Mouse (Mus musculus) liver, embryonic 11.5 days (tissue): ENCODE measurements around the gene Rint1. TPM values are rescaled to one million over a fixed set of nuclear protein-coding genes. Genes with fewer than 3 reads are reported as not detected.
A peak's percentile ranks its signal among the peaks of the same experiment; 100 is the strongest.

Source experiments
- ATAC-seq: fragments of 200-750 bp; cut with Nextera tagmentation; replicated peaks from 2 replicates; pipeline ENCODE4 v1.8.0; 2017; ENCODE audit warnings: moderate number of reproducible peaks, mild to moderate bottlenecking, moderate TSS enrichment, moderate library complexity; ENCODE audit not compliant: low FRiP score
- DNase-seq: peaks from one replicate; pipeline ENCODE4 v3.0.0-alpha.2; 2017; ENCODE audit warnings: low spot score
- H3K27ac ChIP-seq: fragments of 300-500 bp; sonication (generic); 2 replicates; pipeline ENCODE4 v1.5.1; 2014; ENCODE audit warnings: mild to moderate bottlenecking, low read depth, low read length, control low read depth
- H3K27me3 ChIP-seq: fragments of 300-500 bp; sonication (generic); replicated peaks from 2 replicates; pipeline ENCODE4 v1.6.1; 2014; ENCODE audit warnings: low read length, mixed read lengths; ENCODE audit not compliant: control insufficient read depth, insufficient read depth
- H3K36me3 ChIP-seq: fragments of 300-500 bp; sonication (generic); 2 replicates; pipeline ENCODE4 v1.6.1; 2014; ENCODE audit warnings: mild to moderate bottlenecking, low read length, moderate library complexity, mixed read lengths; ENCODE audit not compliant: control insufficient read depth, insufficient read depth
- H3K4me1 ChIP-seq: fragments of 300-500 bp; sonication (generic); replicated peaks from 2 replicates; pipeline ENCODE4 v1.6.1; 2014; ENCODE audit warnings: low read length, mixed read lengths; ENCODE audit not compliant: control insufficient read depth, insufficient read depth
- H3K4me2 ChIP-seq: fragments of 300-500 bp; sonication (generic); 2 replicates; pipeline ENCODE4 v1.6.1; 2014; ENCODE audit warnings: mild to moderate bottlenecking, control low read depth, moderate library complexity
- H3K4me3 ChIP-seq: fragments of 300-500 bp; sonication (generic); 2 replicates; pipeline ENCODE4 v1.5.1; 2014; ENCODE audit warnings: low read depth, low read length, control low read depth
- H3K9ac ChIP-seq: fragments of 300-500 bp; sonication (generic); 2 replicates; pipeline ENCODE4 v1.6.1; 2014; ENCODE audit warnings: low read depth, low read length, control low read depth
- H3K9me3 ChIP-seq: fragments of 300-500 bp; sonication (generic); 2 replicates; pipeline ENCODE4 v1.6.1; 2016; ENCODE audit warnings: low read length, inconsistent platforms, mixed read lengths; ENCODE audit not compliant: control insufficient read depth
- WGBS: fragments of 180-500 bp; shearing (Covaris S2); extraction: QIAGEN DNeasy Blood & Tissue Kit; methylation state at CpG from one replicate; pipeline ENCODE4 v1.1.7; 2014; 5-methylcytosine and 5-hydroxymethylcytosine counted together
- polyA plus RNA-seq: library from polyadenylated mRNA; unstranded; fragments of >200 nt; fragmentation: Nextera tagmentation; extraction: Ambion mirVana; gene quantifications from 2 replicates; pipeline ENCODE4 v1.2.1, GENCODE M21; 2014

The Rint1 gene
- polyA plus RNA-seq = 38.6 and 41.1 TPM in 2 replicates

GRCm38 (mm10) chr5:23787536-23788389, at the start of gene Rint1:
Rint1 (plus strand) TSS chr5:23787711.
- Histone ChIP-seq H3K9me3 (no peaks in the 10 kb centered on the region), H3K4me3 (peak within 1 kb of the TSS; percentile 95), H3K4me2 (peak within 1 kb of the TSS; percentile 79), H3K27me3 (no peaks in the 10 kb centered on the region), H3K27ac (peak within 1 kb of the TSS; percentile 65), H3K9ac (peak within 1 kb of the TSS; percentile 97), H3K36me3 (0 out of 2 replicates have a peak, but pooled peaks cover 2% of the 10 kb centered on the region), H3K4me1 (peaks cover 3% of the 10 kb centered on the region; the same call in 1 of the 2 replicates)
- 2% methylated on average over 47 of the region's 47 CpGs for WGBS
- ATAC-seq (peak; percentile 82), DNase-seq (peak; percentile 97)

- WGBS = 94% methylated on average over 12 of the region's 12 CpGs
- Histone ChIP-seq H3K27me3 (no peaks in the 10 kb centered on the region), H3K27ac (no peak overlapping the region), H3K4me2 (no peak overlapping the region), H3K4me1 (no peaks in the 10 kb centered on the region), H3K4me3 (no peak overlapping the region), H3K9ac (no peak overlapping the region), H3K36me3 (peaks cover 40% of the 10 kb centered on the region), H3K9me3 (no peaks in the 10 kb centered on the region)
- DNase-seq (no peak), ATAC-seq (no peak)
Measured at GRCm38 (mm10) chr5:23743261-23743660, 44.2 kb upstream of the Rint1 start.

GRCm38 (mm10) chr5:23749882-23750281, 37.6 kb upstream of the Rint1 start:
- Histone ChIP-seq H3K36me3 (peaks cover 31% of the 10 kb centered on the region; the same call in 1 of the 2 replicates), H3K27ac (no peak overlapping the region)
- ATAC-seq = no peak

GRCm38 (mm10) chr5:23755591-23755990, 31.9 kb upstream of the Rint1 start:
- Histone ChIP-seq H3K4me1 (no peaks in the 10 kb centered on the region), H3K27me3 (no peaks in the 10 kb centered on the region), H3K9me3 (no peaks in the 10 kb centered on the region), H3K4me2 (no peak overlapping the region), H3K9ac (no peak overlapping the region), H3K4me3 (no peak overlapping the region), H3K36me3 (peaks cover 44% of the 10 kb centered on the region), H3K27ac (no peak overlapping the region)
- 97% methylated on average over 9 of the region's 9 CpGs for WGBS
- DNase-seq (no peak), ATAC-seq (no peak)

More at GRCm38 (mm10) chr5:23749882-23750281, 37.6 kb upstream of the Rint1 start:
- WGBS = 80% methylated on average over 2 of the region's 2 CpGs
- H3K4me1 ChIP-seq = no peaks in the 10 kb centered on the region
- no peaks in the 10 kb centered on the region for H3K27me3 ChIP-seq
- no peak overlapping the region for H3K4me3 ChIP-seq
- no peak for DNase-seq
- H3K9me3 ChIP-seq = no peaks in the 10 kb centered on the region
- no peak overlapping the region for H3K9ac ChIP-seq
- no peak overlapping the region for H3K4me2 ChIP-seq

- Histone ChIP-seq H3K36me3 (peaks cover 42% of the 10 kb centered on the region), H3K27me3 (no peaks in the 10 kb centered on the region), H3K9me3 (no peaks in the 10 kb centered on the region), H3K27ac (no peak overlapping the region), H3K9ac (no peak overlapping the region), H3K4me2 (no peak overlapping the region), H3K4me3 (no peak overlapping the region), H3K4me1 (no peaks in the 10 kb centered on the region)
- no peak for ATAC-seq
- 91% methylated on average over 4 of the region's 4 CpGs for WGBS
- no peak for DNase-seq
Measured at GRCm38 (mm10) chr5:23756368-23756767, 31.1 kb upstream of the Rint1 start.

- no peak overlapping the region for H3K27ac ChIP-seq
- ATAC-seq (no peak), DNase-seq (no peak)
- no peaks in the 10 kb centered on the region for H3K9me3 ChIP-seq
- H3K4me2 ChIP-seq = no peak overlapping the region
- H3K9ac ChIP-seq = no peak overlapping the region
- no peaks in the 10 kb centered on the region for H3K27me3 ChIP-seq
- H3K4me3 ChIP-seq = no peak overlapping the region
- H3K36me3 ChIP-seq = peaks cover 44% of the 10 kb centered on the region
- H3K4me1 ChIP-seq = no peaks in the 10 kb centered on the region
- WGBS = 65% methylated on average over 2 of the region's 2 CpGs
Measured at GRCm38 (mm10) chr5:23758633-23759032, 28.9 kb upstream of the Rint1 start.

- Histone ChIP-seq H3K4me3 (no peak overlapping the region), H3K9me3 (no peaks in the 10 kb centered on the region), H3K27me3 (no peaks in the 10 kb centered on the region), H3K4me2 (no peak overlapping the region), H3K36me3 (peaks cover 33% of the 10 kb centered on the region; the same call in 1 of the 2 replicates), H3K27ac (no peak overlapping the region), H3K4me1 (no peaks in the 10 kb centered on the region), H3K9ac (no peak overlapping the region)
- ATAC-seq = no peak
- 94% methylated on average over 6 of the region's 6 CpGs for WGBS
- DNase-seq = no peak
Measured at GRCm38 (mm10) chr5:23762531-23762930, 25.0 kb upstream of the Rint1 start.

- no peaks in the 10 kb centered on the region for H3K27me3 ChIP-seq
- no peak overlapping the region for H3K9ac ChIP-seq
- no peaks in the 10 kb centered on the region for H3K9me3 ChIP-seq
- H3K4me1 ChIP-seq = no peaks in the 10 kb centered on the region
- H3K36me3 ChIP-seq = peaks cover 34% of the 10 kb centered on the region; the same call in 1 of the 2 replicates
- H3K4me2 ChIP-seq = no peak overlapping the region
- no peak overlapping the region for H3K4me3 ChIP-seq
- no peak for ATAC-seq
- H3K27ac ChIP-seq = no peak overlapping the region
- DNase-seq = no peak
- WGBS = 91% methylated on average over 5 of the region's 5 CpGs
Measured at GRCm38 (mm10) chr5:23764557-23764956, 23.0 kb upstream of the Rint1 start.
